11 mouse cellular contexts compared by ENCODE assay signal in genomic region chr1:78396320-78396913, GRCm38 (mm10).
A peak's percentile ranks its signal among the peaks of the same experiment; 100 is the strongest.
DNase-seq lines count a peak whose midpoint lies in the region; ATAC-seq and TF ChIP-seq lines count a peak whose summit lies in the region.
"Had no signal": no experiment of that assay in that cellular context is flagged by ENCODE, and none has a peak within 500 bp of the region (broad histone marks: within the 10 kb centered on the region; RNA-seq: fewer than 3 reads in every experiment).

No protein-coding gene starts in this region.

- no peak overlapping the region for H3K9ac ChIP-seq in lung, postnatal 0 days (replicated peaks; ENCODE audit: low read depth)
- H3K9ac ChIP-seq in embryonic facial prominence, embryonic 15.5 days: no peak overlapping the region
- H3K9ac ChIP-seq: liver, postnatal 0 days had no signal

- DNase-seq in heart, adult 11 months: peak; percentile 64
- DNase-seq in heart, postnatal 25 days (ENCODE audit: low spot score): no peak
- DNase-seq in lung, postnatal 0 days (ENCODE audit: low spot score): peak; percentile 22
- no peak for DNase-seq in lung, postnatal 36 days
- DNase-seq in adrenal gland, postnatal 36 days: peak; percentile 89
- DNase-seq in right cerebral cortex, postnatal 25 days: no peak
- DNase-seq: liver, postnatal 0 days had no signal

- no peaks in the 10 kb centered on the region for H3K9me3 ChIP-seq in lung, postnatal 0 days (ENCODE audit: low read length)
- H3K9me3 ChIP-seq in embryonic facial prominence, embryonic 15.5 days (replicated peaks): no peaks in the 10 kb centered on the region

- no peaks in the 10 kb centered on the region for H3K36me3 ChIP-seq in lung, postnatal 0 days (ENCODE audit: insufficient read depth, low read length)
- no peaks in the 10 kb centered on the region for H3K36me3 ChIP-seq in embryonic facial prominence, embryonic 15.5 days

- no peaks in the 10 kb centered on the region for H3K4me1 ChIP-seq in lung, postnatal 0 days (ENCODE audit: insufficient read depth, low read depth, low read length)
- H3K4me1 ChIP-seq in embryonic facial prominence, embryonic 15.5 days: peaks cover 25% of the 10 kb centered on the region

- TF ChIP-seq EP300 in lung, postnatal 0 days (IDR thresholded peaks at IDR 0.05): no peak

- intact Hi-C loops in heart, postnatal 25 days (cut with DNase I): no loop called here

- no peak overlapping the region for H3K4me2 ChIP-seq in lung, postnatal 0 days (replicated peaks; ENCODE audit: low read depth, low read length)
- H3K4me2 ChIP-seq in embryonic facial prominence, embryonic 15.5 days (replicated peaks): 0 out of 2 replicates have a peak overlapping the region, but pooled peaks have one; percentile 1

- ATAC-seq in lung, postnatal 0 days: no peak; the same call in 1 of the 2 replicates
- peak; percentile 61; the same call in 1 of the 2 replicates for ATAC-seq in embryonic facial prominence, embryonic 15.5 days (ENCODE audit: insufficient number of reproducible peaks, low FRiP score, low TSS enrichment, low read depth)
- ATAC-seq in megakaryocyte, adult 5-6 weeks (ENCODE audit: poor library complexity, severe bottlenecking): no peak
- ATAC-seq: liver, postnatal 0 days had no signal

- H3K27me3 ChIP-seq in lung, postnatal 0 days (replicated peaks; ENCODE audit: insufficient read depth, low read length): no peaks in the 10 kb centered on the region
- no peaks in the 10 kb centered on the region for H3K27me3 ChIP-seq in embryonic facial prominence, embryonic 15.5 days
- H3K27me3 ChIP-seq: CH12.LX had no signal

- 42% methylated on average over 8 of the region's 8 CpGs for WGBS in lung, postnatal 0 days
- 30% methylated on average over 8 of the region's 8 CpGs for WGBS in embryonic facial prominence, embryonic 15.5 days

- H3K27ac ChIP-seq in lung, postnatal 0 days (ENCODE audit: low read length): no peak overlapping the region
- peak overlapping the region; percentile 79 for H3K27ac ChIP-seq in embryonic facial prominence, embryonic 15.5 days (replicated peaks)
- H3K27ac ChIP-seq: layer of hippocampus, adult 2 months had no signal

- H3K4me3 ChIP-seq in lung, postnatal 0 days (ENCODE audit: low read depth, low read length): no peak overlapping the region
- no peak overlapping the region for H3K4me3 ChIP-seq in embryonic facial prominence, embryonic 15.5 days (replicated peaks)
- H3K4me3 ChIP-seq: layer of hippocampus, adult 2 months had no signal

- TF ChIP-seq CTCF in lung, postnatal 0 days (IDR thresholded peaks at IDR 0.05): no peak

Comparison
In these comparisons a context has a peak if more than half of its experiments do, and no peak if none do; other contexts are left out.
1. DNase-seq: peak in heart, adult 11 months (single experiment), lung, postnatal 0 days (single experiment) and adrenal gland, postnatal 36 days (2 of 2); none in heart, postnatal 25 days (single experiment), lung, postnatal 36 days (single experiment) and right cerebral cortex, postnatal 25 days (single experiment).